Mouse (Mus musculus) urinary bladder, postnatal 14 days (tissue): ENCODE data around the gene Clptm1l.

Experiments
- DNase-seq: peaks from one replicate; pipeline ENCODE4 v3.0.0; 2021; ENCODE audit warnings: low spot score

Gene Clptm1l

GRCm38 (mm10) chr13:73603522-73604155, at the start of gene Clptm1l:
Clptm1l (plus strand) TSS chr13:73604006.
- DNase-seq = peak; percentile 97

GRCm38 (mm10) chr13:73564201-73564600, 39.6 kb upstream of the Clptm1l start:
- DNase-seq = no peak

- no peak for DNase-seq
Observed at GRCm38 (mm10) chr13:73575051-73575450, 28.8 kb upstream of the Clptm1l start.

GRCm38 (mm10) chr13:73577277-73577676, 26.5 kb upstream of the Clptm1l start:
- no peak for DNase-seq

- DNase-seq = no peak
Observed at GRCm38 (mm10) chr13:73591488-73591887, 12.3 kb upstream of the Clptm1l start.

- no peak for DNase-seq
Observed at GRCm38 (mm10) chr13:73592546-73592945, 11.3 kb upstream of the Clptm1l start.

GRCm38 (mm10) chr13:73596276-73596675, 7.5 kb upstream of the Clptm1l start:
- DNase-seq = no peak

GRCm38 (mm10) chr13:73600217-73600616, 3.6 kb upstream of the Clptm1l start:
- no peak for DNase-seq

GRCm38 (mm10) chr13:73603046-73603445, 760 bp upstream of the Clptm1l start:
- no peak for DNase-seq

GRCm38 (mm10) chr13:73604156-73604957, 551 bp downstream of the Clptm1l start:
- peak; percentile 58 for DNase-seq

GRCm38 (mm10) chr13:73618406-73618805, 14.6 kb downstream of the Clptm1l start:
- DNase-seq = no peak

GRCm38 (mm10) chr13:73620637-73621036, 16.8 kb downstream of the Clptm1l start:
- DNase-seq = no peak

GRCm38 (mm10) chr13:73626410-73626744, 22.6 kb downstream of the Clptm1l start:
- DNase-seq = no peak

GRCm38 (mm10) chr13:73626745-73627549, 23.1 kb downstream of the Clptm1l start, which contains the start of gene Tert:
Tert (plus strand) TSS chr13:73626911.
- DNase-seq = peak; percentile 58

- DNase-seq = no peak
Observed at GRCm38 (mm10) chr13:73628586-73629113, 24.8 kb downstream of the Clptm1l start.

GRCm38 (mm10) chr13:73631837-73632236, 28.0 kb downstream of the Clptm1l start:
- no peak for DNase-seq

- DNase-seq = no peak
Observed at GRCm38 (mm10) chr13:73637826-73638225, 34.0 kb downstream of the Clptm1l start.

GRCm38 (mm10) chr13:73641296-73641695, 37.5 kb downstream of the Clptm1l start:
- no peak for DNase-seq

- peak; percentile 41 for DNase-seq
Observed at GRCm38 (mm10) chr13:73646397-73647087, 42.7 kb downstream of the Clptm1l start.

- DNase-seq = no peak
Observed at GRCm38 (mm10) chr13:73653266-73653665, 49.5 kb downstream of the Clptm1l start.

GRCm38 (mm10) chr13:73654976-73655375, 51.2 kb downstream of the Clptm1l start:
- DNase-seq = no peak

- DNase-seq = no peak
Observed at GRCm38 (mm10) chr13:73658953-73659352, 55.1 kb downstream of the Clptm1l start.
